Mouse (Mus musculus) forelimb bud, embryonic 11.5 days (tissue): Measurements from ENCODE around the gene Cryab.

Experiments used
- DNase-seq: peaks from one replicate; pipeline ENCODE4 v3.0.0-alpha.2; 2012; ENCODE audit warnings: low read depth, low spot score

The Cryab gene

DNA sequence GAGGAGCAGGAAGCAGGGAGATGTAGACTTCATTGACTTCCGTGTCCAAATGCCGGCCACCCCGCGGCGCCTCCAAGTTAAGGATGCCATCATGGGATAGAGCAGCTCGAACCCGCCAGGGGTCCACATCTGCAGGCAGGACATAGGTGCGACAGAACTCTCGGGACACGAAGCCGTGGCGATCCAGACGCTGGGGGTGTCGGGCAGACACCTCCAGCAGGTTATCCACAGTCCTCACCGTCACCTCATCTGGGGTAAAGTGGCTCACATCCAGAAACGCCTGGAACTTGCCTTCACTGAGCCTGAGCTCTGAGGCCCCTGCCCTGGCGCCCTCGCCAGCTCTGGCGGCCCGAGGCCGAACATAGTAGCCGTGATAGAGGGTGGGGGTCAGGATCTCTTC lies at the start of gene Cryab:
Cryab (plus strand) TSS at position 3 of the 400 bp plus-strand sequence.
- no peak for DNase-seq

DNA sequence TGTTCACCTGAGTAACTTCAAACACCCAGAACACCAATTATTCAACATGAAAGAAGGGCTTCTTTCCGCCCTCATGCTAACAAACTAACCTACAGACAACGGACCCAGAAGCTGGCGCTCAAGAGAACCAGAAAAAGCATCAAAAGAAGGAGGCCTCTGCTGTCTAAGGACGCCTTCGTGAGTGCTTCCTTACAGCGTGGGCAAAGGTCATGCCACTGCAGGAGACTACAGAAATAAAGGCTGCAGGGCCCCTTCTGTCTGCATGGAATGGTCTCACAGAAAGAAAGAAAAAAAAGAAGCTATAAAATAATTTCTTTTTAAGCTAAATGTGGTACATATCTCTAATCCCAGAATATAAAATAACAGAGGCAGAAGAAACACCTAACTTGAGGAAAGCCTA lies 46.2 kb upstream of the Cryab start:
- DNase-seq = no peak

DNA sequence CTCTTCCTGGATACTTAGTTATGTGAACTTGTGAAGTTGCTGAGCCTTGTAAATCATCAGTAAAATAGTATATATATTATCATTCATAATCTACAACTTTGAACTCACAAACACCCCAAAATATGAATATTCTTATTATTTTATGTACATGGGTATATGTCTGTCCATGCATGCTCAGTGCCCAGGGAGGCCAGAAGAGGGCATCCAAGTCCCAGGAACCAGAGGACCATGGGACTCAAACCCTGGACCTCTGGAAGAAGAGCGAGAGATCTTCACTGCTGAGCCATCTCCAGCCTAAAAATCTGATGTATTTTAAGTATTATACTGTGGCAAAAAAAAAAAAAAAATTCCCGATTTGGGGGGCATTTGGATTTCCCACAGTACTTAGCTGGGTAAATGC lies 42.0 kb upstream of the Cryab start:
- no peak for DNase-seq

DNA sequence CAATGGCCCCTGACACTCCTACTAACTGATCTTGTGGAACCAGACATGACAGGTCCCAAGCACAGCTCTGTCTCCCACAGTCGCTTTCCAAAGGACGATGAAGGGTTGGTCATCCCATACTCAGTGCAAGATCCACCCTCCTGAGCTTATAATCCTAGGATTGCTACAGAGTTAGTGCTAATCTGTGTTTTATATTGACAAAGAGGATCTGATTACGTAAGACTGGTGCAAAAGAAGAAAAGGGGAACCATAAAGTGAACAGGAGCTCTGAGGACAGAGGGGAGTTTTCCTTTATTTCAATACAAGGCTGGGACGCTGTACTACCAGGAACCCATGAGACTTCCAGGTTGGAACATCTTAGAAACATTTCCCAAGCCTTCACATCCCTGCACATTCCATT lies 39.8 kb upstream of the Cryab start:
- no peak for DNase-seq

DNA sequence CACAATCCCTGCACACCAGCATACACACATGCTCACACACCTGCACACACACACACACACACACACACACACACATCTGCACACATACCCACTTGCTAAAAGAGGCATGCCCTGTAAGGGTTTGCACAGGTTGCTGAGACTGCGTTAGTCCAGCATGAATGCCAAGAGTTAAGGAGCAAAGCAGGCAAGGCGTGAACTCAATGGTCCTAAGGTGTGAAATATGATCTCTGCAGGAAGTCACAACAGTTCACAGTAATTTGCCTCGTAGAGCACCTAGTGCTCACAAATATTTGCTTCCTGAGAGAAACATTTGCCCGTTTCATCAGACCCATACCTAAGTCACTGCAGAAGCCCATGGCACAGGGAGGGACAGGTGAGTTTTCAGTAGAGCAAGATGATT lies 36.9 kb upstream of the Cryab start:
- no peak for DNase-seq

DNA sequence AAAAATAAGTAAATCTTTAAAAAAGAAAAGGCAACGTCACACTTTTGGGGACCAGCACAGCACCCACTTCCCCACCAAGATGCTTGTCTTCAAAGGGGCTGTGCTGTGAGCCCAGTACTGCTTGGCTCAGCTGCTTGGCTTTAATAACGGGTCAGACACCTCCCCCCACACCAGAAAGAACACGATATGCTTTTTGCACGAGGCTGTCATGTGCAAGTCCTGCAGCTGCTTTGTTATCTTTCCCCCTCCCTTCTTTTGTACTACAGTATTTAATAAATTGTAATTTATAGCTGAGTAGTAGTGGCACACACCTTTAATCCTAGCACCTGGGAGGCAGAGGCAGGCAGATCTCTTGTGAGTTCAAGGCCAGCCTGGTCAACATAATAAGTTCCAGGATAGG lies 32.2 kb upstream of the Cryab start:
- no peak for DNase-seq

DNA sequence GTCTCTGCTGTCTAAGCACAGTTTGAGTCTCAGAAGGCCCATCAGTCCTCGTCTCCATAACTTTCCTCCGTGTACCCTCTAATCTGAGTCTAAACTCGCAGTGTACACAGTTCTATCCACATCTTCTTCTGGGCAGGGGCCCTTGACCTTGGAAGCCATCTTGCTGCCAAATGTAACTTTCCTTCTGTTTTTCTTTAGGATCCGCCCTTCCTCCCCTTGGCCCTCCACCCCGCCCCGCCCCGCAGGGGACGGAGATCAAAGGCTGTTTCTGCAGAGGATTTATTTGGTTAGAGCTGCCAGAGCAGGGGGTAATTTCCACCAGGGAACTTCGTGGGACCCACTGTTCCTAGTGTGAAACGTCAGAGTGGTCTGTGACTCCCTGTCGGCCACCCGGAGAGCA lies 30.1 kb upstream of the Cryab start:
- DNase-seq = no peak

DNA sequence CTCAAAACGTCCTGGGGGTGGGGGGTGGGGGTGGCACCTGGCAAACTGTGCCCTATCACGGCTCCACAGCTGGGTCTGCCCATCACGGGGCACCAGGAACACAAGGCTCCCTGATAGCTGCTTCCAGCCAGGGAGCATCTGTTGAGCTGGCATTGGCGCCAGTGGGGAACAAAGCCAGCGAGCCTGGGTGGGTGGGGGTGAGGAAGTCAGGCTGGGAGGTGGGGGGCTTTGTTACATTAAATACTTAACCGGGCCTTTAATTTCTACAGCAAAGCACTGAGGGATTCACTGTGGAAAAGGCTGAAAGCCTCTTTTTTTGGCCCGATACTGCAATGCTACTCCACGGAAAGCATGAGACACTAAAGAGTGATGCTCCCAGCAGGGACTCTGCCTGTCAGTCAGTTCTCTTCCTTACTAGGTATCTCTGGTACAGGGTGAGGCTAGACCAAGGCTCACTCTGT lies 28.6 kb upstream of the Cryab start:
- DNase-seq = no peak

DNA sequence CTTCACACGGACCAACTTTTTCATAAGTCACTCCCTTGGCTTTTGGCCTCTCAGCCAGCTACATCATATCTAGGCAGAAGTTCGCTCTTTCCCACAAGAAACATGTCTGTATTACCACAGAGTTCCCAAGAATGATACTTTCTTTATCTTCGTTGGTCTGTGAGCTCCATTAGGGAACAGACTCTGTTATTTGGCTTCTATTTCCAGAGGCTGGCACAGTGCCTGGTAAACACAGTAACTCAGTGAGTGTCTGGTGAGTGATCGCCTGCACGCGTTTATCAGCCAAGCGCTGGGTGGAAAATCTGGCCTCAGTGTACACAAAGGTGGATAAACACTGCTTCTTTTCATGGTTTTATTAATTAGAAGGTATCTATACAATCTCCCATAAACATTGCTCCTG lies 27.7 kb upstream of the Cryab start:
- DNase-seq = no peak

DNA sequence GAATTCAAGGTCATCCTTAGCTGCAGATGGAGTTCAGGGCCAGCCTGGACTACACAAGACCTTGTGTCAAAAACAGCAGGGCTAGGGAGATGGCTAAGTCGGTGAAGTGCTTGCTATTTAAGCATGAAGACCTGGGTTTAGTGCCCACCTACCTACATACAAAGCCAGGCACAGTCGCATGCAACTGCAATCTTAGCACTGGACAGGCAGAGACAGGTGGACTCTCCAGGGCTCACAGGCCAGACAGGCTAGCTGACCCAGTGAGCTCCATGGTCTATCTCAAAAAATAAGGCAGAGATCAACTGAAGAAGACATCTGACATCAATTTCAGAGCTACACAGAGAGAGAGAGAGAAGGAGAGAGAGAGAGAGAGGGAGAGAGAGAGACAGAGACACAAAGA lies 27.0 kb upstream of the Cryab start:
- DNase-seq = no peak

DNA sequence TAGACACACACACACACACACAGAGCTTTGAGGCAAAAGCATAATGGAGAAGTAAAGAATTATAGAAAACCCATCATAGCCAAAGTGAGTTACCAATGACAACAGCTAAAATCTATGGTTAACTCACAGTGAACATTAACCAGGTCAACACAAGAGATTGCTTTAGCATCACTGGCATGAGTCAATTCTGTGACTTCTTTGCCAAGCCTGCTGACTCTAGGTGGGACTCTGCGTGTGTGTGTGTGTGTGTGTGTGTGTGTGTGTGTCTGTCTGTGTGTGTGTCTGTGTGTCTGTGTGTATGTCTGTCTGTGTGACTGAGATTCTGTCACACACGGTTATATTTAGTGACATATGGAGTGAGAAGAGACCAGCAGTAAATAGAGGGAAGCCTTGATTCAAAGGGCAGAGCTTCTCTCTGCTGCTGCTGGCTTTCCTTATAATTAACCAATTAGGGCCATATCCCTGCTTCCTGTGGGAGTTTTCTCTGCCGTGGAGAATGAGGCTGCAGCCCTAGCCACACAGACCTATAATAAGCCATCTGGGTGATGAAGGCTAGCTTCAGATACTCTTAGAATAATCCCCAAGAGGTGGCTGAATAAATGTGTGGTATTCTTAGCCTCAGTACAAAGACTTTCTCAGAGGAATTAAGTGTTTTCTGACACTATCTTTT lies 26.3 kb upstream of the Cryab start:
- DNase-seq = no peak

DNA sequence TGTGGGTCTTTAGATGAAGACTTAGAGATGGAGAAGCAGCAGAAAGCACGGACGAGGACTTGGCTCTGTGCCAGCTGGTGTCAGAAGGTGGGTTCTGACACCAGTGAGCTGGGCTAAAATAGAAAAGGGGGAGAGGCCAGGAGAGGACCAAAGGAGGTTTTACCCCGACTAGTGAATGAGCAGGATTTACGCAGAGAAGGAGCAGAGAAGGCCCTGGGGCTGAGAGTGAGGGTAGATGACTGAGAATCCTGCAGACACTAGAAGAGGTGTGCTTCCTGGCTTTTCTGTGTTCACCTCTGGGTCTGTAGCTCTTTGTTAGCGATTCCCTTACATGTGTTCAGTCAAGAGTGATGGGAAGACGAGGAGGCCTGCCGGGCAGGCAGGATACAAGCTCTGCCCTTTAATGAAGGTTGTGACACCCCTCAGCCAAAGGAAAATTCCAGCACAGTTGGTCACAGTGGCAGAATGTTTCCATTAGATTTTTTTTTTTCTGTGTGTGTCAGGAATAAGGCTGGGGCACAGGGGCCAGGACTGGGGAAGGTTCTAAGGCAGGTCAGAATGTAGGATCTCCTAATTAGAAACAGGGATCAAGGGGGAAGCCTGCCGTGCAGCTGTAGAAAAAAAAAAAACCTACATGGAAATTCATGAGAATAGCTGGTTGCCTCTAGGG lies 25.1 kb upstream of the Cryab start:
- DNase-seq = peak; percentile 73

DNA sequence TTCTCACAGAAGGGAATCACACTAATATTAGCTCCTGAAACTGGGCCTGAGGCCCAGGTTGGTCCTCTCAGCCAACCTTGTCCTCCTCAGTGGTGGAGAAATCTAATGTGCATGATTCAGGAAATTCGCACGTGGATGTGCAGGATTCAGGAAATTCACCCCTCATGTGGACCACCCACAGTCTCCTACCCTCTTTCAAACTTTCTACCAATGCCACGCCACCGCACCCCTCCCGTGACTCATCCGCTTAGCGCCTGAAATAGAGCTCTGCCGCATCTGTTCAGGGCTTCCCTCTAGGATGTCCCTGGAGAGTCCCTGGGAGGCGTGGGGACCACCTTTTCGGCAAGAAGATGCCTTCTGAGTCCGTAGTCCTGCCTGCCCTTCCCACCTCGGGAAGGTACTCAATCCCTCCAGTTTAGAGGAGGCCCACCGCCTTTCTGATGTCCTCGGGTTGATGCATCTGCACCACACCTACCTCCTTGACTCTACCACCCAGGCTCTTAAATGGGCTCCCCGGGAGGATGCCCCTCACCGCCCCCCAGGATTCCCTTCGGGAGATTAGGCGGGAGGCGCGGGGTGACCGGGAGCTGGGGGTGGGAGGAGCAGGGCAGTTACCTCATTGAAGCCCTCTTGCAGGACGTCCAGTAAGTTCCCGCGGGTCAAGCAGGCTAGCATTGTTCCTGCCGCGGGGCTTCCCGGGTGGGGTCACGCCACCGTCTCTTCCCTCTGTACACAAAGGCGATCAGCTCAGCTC lies 23.8 kb upstream of the Cryab start:
- no peak for DNase-seq

DNA sequence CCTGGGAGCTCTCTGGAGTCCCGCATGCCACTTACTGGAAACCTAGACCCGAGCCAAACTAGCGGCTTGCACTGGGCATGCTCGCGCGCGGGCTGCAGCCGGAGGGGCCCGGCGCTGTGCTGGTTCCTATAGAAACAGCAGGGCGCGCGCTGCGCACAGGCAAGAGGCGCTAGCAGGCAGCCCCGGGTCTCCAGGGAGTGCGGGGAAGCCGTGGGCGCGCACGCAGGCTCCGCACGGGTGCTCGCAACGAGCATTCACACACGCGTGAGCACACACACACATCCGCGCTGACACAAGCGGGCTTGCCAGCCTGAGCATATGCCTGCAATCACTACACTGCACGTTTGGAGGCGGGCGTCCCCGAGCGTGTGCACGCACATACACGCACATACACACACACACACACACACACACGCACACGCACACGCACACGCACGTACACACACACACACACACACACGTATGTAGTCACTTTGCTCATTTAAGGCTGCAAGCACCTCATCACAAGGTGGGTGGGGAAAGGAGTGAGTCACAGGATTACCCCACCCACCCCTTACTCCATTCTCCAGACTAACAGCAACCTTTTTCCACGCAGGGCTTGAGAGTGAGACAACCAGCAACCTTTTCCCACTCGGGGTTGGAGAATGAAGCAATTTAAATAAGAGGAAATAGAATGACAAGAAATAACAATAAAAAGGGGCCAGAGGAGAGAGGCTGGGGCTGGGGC lies 23.0 kb upstream of the Cryab start:
- DNase-seq = peak; percentile 81

DNA sequence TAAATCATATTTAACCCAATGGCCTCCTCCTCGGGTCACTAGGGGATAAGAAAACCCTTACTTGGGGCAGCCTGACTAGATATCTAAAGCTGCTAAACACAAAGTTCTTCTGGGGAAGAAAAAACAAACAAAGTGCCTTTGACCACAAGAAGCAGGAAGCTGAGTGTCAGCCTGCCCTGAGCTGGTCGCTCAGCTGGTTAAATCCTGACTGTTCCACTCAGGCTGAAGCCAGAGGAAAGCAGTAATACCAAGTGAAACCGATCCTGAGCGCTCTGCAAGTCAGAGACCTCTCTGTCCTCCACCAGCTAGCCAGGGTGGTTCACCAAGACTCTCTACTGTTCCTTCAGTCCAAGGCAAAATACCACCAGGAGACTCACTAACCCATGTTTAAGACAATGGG lies 21.5 kb upstream of the Cryab start:
- DNase-seq = no peak

DNA sequence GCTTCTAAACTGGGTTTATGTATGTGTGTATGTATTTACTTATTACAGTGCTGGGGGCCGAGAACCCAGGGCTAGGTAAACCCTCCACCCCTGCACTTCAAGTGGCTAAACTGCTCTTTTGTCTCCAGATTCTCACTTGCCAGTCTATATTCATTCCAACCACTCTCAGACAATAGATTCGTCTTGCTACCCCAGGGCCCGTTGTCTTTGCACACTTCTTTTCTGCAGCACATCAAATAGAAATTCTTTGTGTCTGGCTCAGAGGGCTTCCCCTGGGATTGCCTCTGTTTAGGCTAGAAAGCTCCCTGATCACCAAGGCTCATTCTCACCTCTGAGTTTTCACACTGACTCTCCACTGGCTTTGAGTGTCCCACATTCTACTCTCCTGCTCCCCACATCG lies 18.6 kb upstream of the Cryab start:
- DNase-seq = no peak

DNA sequence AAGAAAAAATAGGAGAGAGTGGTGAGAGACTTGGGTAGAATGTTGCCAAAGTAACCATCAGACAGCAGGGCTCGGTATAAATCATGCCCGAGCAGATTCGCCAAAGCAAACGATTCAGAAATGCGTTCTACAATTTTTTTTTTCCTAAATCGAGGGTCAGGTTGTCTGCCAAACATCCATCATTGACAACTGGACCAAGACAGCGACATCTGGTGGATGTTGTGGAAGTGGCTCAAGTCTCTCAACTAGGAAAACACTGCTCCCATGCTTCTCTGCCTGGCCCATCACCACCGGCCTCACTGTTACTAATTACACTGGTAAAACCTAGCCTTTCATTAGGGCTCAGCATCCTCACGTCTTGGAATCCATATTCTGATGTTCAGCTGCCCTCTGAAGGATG lies 16.1 kb upstream of the Cryab start:
- peak; percentile 67 for DNase-seq

DNA sequence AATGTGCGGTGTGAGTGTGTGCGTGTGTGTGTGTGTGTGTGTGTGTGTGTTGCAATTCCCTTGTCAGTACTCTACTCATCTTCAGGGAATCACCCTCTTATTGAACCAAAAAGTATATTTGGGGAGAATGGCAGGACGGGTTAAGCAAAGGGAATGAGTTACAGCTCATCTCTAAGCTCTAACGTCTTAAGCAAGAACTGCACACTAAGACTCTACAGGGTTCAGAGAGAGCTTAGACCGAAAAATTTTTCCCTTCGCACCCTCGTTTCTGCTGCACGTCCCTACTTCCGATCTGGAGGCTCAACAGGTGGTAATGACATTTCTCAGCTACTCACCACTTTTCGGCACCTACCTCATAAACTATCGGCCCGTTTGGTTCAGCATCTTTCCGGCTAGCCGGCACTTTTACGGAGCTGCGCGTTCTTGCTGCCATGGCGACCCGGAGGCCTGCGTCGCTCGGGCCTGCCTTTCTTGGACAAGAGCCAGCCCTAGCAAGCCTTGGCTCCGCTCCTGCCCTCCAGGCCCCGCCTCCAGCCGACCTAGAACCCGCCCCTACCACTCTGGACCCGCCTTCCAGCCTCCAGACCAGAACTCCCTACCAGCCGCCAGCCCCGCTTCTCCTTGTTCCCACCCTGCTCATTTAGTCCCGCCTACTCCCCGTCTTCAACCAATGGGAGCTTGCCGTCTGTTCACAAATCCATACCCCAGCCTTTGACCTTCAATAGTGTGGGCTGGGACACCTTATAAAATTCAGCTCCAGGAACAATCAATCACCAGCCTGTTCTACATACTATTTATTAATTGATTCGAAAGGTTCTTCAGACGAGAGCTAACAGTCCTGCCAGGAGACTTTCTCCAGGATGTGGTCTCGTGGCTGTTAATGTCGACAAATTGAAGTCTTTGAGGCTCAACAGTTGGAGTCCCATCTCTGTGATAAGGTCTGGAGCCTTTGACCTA lies 11.9 kb upstream of the Cryab start, which contains the start of gene Dixdc1:
Dixdc1 (minus strand) TSS at position 604 of the 957 bp plus-strand sequence.
- peak; percentile 91 for DNase-seq

DNA sequence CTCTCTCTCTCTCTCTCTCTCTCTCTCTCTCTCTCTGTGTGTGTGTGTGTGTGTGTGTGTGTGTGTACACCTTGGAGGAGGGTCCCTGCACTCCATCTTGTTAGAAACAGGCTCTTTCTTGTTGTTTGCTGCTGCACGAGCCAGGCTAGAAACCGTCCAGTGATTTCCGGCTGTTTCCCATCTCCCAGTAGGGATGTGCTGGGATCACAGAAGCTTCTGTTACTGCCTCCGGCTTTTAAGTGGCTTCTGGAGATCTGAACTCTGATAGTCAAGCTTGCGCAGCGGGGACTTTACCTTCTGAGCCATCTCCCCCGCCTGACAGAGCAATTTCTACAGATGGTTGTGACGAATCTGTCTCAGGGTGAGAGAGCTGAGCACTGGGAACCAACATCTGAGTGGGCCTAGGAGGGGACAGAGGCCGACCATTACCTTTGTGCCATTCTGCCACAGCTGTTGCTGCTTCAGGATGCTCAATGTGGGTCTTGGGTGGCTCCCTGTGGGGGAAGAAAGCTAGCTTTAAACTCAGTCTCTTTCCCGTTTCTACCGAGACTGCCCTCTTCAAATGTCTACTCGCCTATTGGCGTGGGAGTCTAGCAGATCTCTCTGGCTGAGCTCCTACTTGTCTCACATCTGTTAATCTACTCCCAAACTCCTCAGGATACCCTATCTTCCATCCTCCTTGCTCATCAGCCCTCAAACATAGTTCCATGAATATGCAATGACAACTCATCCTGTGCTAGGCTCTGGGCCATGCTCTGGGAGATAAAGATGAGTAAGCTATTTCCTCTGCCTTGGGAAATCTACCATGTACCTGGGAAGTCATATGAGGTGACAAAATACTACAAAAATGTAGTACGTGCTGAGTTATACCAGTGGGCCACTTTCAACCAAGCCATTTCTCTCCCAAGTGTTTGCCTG lies 10.0 kb upstream of the Cryab start:
- no peak for DNase-seq

DNA sequence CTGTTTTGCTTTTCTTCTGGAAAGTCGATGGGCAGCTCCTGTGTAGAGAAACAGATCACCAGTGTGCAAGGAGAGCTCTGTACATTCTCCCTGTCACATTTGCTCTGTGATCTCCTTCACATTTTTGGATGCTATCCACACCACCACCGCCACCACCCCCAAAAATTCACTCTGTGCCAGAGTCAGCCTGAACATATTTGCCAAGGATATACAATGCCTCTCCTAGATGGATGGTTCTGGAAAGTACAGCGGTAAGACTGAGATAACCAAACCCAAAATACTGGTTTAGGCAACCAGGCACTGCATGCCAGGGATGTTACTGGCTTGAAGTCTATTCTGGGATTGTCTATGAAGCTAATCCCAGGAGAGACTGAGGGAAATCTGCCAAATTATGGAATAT lies 8.9 kb upstream of the Cryab start:
- no peak for DNase-seq
